Mouse (Mus musculus) heart, adult 11 months (tissue): ENCODE measurements around the gene Adcyap1r1.

ENCODE experiments used
- DNase-seq: peaks from one replicate; pipeline ENCODE4 v3.0.0; 2022

The Adcyap1r1 gene

DNA sequence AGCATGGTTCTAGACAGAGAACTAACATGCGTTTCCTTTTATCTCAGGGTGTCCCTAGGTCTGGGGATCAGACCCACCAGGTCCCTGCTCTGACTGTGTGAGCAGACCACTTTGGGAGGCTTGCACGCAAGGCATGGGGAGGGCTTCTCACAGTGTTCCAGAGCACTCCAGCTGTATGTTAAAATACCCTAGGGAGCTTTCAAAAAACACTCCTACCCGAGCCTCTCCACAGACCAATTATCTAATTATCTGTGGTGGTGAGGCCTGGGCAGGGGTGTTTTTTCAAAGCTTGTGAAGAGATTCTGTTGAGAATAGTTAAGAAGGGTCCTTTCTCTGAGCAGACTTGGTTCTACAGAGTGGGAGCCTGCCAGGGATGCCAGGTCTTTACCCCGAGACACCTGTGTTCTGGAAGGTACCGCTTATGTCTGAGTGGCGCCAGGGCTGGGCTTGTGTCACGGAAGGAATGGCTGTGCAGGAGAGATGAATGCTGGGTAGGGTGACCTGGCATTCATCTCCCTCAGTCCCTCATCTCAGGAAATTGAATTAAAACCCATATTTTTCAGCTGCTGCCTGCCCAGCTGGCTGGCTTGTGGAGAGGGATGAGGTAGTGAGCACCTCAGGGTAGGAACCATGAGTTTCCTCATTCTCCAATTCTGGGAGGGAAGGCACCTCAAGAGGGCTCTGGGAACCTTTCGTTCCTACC, 2.7 kb upstream of the Adcyap1r1 start:
- DNase-seq = peak; percentile 62

DNA sequence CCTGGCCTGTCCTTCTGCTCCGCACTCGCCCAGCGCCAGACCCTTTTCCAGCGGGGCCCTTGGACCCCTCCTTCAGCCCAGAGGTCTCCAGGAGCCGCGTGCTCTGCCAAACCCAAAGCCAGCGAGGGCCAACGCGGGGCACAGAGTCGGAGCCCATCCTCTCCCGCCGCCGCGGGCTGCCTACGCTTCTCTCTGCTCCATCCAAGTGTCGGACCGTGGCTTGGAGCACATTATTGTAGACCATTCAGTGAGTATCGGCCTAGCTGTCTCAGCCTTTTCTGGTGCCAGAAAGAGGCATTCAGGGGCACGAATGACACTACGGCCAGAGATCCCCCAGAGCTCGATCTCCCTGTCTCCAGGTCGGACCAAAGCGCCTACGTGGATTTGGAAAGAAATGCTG, 603 bp downstream of the Adcyap1r1 start:
- no peak for DNase-seq

DNA sequence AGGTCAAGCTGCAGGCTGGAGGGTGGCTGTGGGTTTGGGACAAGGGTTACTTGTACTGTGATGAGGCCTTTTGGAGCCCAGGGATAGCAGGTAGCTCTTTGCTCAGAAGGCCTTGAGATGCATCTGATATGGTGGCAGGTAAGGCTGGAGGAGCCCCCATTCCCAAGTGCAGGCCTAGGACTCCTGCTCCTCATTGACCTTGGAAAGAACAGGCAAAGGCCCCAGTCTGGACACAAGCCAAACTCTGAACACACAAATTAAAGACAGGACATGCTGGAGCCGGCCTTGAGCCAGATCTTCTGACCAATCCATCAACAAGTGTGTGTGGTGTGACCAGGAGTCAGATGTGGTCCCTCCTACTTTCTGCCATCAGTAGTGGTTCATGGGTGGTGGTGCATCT, 1.8 kb downstream of the Adcyap1r1 start:
- DNase-seq = peak; percentile 96

DNA sequence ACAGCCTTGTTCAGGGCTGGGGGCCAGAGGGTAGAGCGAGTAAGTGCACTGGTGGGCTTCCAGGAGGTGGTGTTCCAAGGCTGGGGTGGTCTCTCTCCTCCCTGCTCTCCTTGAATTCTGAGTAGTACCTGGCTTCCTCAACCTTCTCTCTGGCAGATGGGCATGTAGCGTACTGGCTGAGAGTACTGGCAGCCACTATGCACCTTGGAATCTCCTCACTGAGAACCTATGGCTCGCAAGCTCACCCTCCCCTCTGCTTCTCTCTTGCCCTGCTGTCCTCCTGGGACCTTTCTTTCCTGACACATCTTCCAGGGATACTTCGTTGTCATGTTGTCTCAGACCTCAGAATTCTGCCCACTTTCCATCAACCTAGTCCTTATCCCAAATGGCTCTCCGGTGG, 3.9 kb downstream of the Adcyap1r1 start:
- DNase-seq = no peak

DNA sequence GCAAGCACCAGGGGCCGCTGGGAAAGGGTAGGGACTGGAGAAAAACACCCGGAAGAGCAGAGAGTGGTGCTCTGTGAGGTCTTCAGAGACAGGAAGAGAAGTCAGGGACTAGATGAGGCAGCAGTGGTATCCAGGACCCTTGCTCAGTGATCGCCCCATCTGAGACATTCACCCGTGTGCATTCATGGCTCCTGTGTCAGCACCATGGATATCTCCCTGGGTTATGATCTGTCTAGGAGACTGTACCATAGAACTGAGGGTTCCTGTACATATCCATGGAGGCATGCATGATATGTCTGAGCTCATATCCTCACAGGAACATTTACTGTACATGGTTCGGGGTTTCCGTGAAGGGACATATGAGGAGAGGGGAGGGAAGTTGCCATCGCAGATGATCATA, 5.9 kb downstream of the Adcyap1r1 start:
- DNase-seq = no peak

DNA sequence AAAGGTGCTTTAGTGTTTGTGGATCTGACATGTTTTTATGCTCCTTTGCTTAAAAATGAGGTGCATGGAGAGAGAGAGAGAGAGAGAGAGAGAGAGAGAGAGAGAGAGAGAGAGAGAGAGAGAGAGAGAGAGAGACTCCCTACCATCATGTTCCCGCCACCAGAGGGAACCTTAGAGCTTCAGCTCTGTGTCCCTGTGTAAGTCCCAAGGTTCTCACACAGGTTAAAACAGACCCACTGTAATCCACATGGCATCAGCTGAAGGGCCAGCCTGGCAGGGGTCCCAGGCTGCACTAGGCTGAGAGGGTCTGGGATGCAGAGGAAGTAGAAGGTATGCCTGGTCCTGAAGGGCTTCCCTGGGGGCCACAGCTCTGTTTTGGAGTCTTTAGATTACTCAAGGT, 6.4 kb downstream of the Adcyap1r1 start:
- DNase-seq = no peak

DNA sequence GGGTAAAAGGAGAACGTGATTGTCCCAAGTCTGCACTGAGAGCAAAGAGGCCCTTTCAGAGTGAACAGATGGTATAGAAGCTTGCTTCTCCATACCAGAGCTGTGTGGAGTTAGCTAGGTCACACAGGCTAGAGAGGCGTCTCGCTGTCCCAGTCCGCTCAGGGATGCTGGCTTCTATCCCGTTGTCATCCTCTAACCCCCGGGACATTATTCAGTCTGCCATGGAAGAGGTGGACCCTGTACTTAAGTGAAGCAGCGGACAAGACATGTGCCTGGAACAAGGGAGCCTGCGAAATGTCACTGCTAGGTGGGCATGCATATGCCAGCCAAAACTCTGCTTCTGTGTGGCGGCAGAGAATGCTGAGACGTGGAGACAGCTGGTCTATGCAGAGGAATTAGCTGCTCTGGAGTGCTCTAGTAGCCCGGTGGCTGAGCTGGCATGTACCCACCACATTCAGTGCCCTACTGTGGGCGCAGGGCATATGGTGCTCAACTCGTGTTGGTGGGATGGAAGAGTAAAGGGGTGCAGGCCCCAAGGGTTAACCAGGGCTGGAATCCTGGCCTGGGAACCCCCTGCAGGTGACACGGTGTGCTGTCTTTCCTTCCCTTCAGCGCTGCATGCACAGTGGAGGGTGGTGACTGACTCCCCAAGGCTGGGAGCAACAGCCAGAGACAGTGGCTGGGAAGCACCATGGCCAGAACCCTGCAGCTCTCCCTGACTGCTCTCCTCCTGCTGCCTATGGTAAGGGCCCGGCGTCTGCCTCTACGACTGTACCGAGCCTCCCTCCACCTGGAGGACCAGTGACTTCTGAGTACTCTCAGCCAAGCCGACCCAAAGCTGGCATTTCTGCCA, 8.0 kb downstream of the Adcyap1r1 start:
- DNase-seq = no peak

DNA sequence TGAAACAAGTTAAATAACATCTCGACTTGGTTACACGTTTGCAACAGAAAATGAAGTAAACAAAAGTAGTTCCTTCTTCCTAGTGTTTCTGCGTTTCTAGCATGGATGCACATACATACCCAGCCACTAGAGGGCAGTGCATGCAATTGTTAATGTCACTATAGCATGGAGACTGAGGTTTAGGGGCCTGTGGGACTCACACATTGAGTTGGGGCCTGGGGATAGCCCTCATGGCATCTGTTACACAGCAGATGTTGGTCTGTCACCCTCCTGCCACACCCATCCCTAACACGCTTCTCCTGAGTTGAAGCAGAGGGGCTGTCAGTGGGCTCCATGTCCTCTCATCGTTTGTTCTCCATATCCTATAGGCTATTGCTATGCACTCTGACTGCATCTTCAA, 9.4 kb downstream of the Adcyap1r1 start:
- DNase-seq = no peak

DNA sequence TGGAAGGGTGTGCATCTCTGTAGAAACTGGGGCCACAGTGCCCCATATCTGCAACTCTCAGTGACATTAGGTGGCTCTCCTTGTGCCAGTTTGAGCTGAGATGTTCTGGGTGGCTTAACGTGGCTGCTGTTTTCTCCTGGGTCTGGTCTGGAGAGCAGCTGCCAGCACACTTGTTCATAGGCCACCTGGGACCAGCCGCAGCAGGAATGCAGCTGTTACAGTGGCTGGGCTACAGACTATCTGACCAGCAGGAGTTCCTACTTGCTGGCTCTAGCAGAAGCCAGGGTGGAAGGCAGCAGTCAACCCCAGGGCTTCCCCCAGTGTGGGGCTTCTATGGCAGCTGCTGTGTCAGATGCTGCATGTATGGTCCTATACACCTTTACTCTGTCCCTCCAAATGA, 9.9 kb downstream of the Adcyap1r1 start:
- no peak for DNase-seq

DNA sequence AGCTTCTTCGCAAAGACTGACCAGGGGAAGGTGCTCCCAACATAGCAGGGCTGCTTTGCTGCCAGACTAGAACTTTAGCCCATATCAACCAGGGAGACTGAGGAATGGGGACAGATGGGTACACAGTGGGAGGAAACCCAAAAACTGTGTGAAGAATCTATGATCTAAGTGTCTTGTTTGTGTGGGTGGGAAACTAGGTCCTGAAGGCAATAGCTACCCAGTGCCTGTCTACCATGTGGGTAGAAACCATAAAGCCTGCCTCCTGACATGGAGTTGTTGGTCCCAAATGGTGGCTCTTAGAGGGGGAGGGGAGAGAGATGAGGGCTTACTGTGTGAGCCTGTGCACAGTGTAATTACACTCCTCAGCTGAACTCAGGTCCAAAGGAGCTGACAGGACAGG, 10.6 kb downstream of the Adcyap1r1 start:
- no peak for DNase-seq

DNA sequence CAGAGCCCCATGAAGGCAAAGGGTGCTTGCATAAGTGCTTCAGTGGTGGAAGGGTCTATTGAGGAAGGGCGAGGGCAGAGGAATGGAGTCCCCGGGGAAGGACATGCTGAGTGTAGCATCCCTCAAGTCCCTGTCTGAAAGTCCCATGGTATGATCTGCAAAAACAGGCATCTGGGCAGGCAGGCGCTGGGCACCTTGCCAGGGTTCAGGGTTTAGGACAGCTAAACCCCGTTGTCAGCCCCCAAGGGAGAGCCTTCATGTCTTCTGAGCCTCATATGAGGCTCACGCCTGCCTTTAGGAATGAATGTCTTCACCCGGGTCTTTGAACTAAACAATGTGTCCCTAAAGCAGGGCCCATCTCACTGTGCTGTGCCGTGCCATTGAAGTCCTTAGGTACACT, 12.2 kb downstream of the Adcyap1r1 start:
- no peak for DNase-seq

DNA sequence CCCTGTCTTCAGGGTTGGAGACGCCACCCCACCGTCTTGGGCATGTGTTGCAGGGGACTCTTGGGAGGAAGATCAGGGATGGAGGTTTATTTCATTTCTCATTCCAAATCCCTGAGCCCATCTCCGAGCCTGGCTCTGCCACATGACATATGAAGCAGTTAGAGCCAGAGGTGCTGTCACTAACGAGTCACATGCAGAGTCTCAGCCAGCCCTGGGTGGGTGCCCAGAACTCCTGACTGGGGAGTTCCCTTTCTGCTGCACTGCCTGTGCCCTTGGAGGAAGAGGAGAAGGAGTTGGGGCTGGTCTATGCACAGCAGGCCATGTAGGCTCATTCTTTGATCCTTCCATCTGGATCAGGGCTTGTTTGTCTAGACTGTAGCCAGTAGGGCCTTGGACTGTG, 13.5 kb downstream of the Adcyap1r1 start:
- peak; percentile 98 for DNase-seq

DNA sequence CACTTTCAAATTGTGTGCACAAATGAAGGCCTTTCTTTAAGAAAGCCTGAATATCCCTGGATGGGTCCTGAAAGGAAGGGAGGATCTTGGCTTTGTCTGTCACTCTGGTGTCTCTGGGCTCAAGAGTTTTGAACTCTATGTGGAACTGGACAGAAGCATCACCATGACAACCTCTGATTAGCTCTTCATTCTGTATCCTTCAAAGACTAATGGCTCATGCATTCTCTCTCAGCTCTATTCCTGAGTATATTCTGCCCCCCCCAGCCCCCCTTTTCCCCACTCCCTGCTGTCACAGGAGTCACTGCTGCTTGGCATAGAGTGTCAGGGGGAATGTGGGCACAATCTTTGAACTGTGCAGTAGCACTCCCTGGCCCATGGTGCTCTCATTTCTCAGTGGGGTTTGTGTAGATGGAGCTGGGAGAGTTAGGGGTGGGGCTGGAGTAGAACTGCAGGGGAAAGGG, 14.6 kb downstream of the Adcyap1r1 start:
- DNase-seq = no peak

DNA sequence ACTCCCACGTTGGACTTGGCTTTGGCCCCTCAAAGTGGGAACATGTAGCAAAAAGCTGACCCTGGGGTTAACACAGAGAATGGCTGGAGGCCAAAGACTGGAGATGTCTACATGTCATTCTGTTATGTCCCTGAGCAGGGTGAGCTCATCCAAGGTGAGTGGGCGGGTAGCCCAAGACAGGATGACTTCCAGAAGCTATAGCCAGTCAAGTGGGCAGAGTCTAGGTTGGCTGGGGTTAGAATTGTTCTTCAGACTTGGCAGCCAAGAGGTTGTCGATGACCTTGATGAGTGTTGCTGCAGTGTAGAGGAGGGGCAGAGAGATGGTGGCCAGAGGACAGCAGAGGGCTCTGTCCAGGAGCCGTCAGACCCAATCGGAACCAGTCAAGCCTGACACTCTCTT, 18.9 kb downstream of the Adcyap1r1 start:
- DNase-seq = peak; percentile 95

DNA sequence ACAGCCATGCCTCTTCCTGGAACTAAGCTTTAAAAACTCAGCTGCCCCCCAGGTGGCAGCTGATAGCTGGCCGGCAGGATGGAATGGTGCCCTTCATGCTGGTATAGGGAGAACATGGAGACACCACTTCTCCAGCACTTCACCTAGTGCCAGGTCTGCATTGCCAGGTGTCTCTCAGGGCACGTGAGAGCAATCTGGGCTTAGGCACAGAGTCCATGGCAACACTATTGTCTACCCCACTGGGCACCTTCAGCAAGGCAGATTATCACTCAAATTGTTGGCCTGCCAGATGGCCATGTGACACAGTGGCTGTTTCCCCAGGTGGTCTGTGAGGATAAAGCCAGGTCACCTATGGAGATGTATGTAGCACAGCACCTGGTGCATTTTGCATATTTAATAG, 20.6 kb downstream of the Adcyap1r1 start:
- DNase-seq = no peak

DNA sequence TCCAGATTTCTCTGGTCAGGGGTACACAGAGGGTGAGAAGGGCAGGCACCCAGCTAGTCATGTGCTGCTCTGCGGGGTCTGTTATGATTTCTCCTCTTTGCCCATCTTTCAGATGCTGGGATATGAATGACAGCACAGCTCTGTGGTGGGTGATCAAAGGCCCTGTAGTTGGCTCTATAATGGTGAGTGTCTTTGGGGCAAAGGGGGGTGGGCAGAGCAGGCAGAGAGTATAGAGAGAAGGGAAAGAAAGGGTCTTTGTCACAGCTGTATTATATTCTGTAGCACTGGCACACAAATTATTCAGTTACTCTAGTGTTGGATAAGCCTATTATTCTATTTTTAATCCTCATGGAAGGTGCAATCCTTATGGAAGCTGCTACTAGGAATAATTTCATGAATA, 29.2 kb downstream of the Adcyap1r1 start:
- no peak for DNase-seq

DNA sequence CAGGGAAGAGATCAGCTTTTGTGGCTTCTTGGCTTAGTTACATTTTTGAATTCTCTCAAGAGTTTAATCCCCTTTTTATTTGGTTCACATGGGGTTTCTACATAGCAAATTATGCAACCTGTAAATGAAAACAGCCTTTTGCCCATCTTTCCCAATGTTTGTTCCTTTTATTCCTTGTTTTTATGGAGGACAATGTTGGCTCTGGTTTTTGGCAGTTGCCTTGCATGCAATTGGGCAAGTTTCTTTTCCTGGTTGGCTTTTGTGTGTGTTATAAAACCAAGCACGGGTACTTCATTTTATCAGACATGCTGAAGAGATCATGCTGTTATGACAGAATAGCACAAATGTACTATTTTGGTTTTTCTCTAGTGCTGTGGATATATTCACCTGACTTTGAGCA, 30.7 kb downstream of the Adcyap1r1 start:
- no peak for DNase-seq

DNA sequence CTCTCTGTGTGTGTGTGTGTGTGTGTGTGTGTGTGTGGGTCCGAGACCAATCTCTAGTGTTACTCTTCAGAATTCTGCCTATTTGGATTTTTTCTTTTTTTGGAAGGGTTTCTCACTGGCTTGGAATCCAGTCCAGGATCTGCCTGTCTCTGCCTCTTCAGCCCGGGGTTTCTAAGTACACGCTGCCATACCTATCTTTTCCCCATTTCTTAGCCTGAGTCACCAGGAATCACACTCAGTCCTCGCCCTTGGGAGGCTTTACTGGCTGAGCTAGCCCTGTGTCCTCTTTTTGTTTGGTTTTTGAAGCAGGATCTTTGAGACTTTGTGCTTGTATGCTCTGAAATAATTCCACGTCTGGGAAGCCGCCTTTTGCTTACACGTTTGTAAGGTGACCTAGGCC, 31.6 kb downstream of the Adcyap1r1 start:
- DNase-seq = no peak

DNA sequence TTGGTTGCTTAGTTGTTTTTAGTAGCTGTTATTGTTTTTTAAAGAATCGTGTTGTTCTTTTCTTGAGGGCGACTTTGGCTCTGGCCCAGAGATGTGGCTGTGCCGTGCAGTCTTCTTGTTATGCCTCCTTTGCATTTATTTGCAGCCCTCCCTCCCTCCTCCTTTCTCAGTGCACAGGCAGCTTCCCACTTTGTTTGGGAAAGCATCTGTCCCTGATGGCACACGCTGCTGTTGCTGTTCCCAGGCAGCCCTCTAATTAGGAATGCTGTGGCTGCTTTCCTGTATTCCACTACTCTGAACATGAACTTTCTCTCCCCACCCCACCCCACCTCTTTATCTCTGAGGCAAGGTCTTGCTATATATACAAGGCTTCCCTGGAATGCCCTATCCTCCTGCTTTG, 32.4 kb downstream of the Adcyap1r1 start:
- no peak for DNase-seq

DNA sequence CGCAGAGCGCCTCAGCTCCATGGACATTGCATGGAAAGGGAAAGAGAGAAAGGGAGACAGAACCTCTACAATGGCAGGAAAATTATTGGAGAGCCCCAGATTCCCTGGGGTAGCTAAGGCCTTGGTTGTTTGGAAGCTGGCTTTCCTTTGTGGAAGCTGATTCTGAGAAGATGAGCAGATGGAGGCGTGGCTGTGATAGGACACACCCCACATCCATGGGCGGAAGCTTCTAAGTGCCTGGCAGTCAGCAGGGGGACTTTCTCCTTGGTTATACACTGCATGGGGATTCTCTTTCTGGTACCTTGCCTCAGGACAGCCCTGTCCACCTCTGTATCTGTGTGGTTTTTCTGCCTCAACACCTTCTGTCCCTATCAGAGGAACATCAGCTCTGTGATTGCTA, 33.4 kb downstream of the Adcyap1r1 start:
- DNase-seq = no peak

DNA sequence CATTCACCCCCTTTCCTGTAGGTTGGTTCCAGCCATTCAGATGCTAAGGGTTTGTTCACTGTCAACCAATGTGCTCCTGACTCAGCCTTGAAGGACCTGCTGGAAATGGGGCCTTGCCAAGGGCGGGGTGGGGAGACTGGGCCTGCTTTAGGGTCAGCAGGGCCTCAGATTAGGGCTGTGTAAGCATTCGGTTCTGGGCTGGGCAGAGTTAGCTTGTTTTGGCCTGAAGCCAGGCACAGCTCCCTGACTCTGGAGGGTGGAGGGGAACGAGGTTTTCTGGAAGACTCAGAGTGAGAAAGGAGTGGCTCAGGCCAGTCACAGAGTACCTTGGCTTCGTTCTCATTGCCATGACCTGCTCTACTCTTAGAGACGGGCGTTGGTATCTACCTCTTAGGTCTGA, 35.9 kb downstream of the Adcyap1r1 start:
- peak; percentile 98 for DNase-seq

DNA sequence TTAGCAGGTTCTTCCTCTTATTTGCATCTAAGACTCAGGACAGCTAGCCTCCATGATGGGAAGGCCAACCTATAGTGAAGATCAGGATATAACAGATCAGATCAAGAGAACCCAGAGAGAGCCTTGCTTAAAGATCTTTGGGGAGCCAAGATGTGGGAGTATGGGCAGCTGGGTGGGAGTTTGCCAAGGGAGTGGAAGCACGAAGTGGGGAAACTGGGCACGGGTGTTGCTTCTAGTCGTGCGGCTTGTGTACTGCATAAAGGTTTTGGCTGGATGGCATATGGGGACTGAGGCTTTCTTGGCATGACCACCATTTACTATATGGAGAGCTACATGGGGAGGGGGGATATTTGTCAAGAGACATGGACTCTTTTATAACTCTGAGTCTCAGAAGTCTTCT, 44.4 kb downstream of the Adcyap1r1 start:
- no peak for DNase-seq

DNA sequence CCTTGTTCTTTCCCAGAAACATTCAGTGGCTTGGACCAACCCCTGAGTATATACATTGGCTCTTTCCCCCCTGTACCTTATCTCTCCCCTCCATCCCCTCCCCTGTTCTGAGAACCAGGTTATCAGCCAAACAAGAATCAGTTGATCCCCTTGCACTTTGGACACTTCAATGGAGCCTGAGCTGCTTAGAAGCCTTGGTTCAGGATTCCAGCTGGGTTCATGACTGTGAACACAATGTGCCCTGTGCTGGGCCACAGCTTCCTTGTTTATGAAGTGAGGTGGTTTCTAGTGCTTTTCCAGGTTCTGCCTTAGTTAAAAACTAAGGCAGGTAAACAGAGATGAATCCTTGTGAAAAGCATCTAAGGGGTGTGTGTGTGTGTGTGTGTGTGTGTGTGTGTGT, 47.0 kb downstream of the Adcyap1r1 start:
- DNase-seq = peak; percentile 63

DNA sequence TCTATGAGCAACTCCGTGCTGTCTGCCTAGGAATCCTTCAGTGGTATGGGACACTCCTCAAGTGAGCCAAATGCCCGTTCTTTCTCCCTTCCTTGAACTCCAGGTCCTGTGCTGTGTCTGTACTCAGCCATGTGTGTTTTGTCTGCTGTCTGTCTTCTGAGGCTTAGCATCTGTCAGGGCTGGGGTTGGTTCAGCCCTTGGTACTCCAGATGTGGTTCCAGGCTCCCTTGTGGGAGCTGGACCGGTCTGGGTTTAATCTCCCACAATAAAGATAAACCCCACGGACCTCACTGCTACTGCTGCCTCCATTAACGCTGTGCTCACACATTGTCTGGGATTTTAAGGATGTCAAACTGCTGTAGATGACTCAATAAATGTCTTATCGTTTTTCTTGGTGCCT, 49.3 kb downstream of the Adcyap1r1 start:
- peak; percentile 93 for DNase-seq

DNA sequence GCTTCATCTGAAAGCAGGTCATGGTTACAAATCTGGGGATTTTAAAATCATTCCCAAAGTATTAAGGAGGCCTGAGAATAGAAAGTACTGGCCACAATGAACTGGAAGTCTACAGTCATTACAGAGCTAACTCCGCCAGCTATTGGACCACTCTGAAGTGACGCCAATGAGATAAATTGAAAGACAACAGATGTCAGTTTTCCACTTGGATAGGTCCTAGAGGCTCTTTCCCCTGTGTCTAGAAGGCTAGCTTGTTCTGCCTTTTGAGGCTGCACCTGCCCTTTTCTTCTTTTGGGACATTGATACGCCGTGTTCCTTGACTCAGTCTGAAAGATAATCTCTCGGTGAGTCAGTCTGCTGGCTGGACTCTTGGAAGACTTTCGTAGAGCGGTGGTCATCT, 50.5 kb downstream of the Adcyap1r1 start:
- DNase-seq = no peak
